Mouse (Mus musculus) heart, postnatal 14 days (tissue): Measurements from ENCODE around the gene Bpi. TPM values are rescaled to one million over a fixed set of nuclear protein-coding genes. Genes with fewer than 3 reads are reported as not detected.

Source experiments
- DNase-seq, 2 experiments: peaks; one replicate each; pipeline ENCODE4 v3.0.0; 2021 to 2022
- intact Hi-C: fragments of 180-260 bp; cut with DNase I; formaldehyde crosslinking; loops from one replicate; pipeline ENCODE4 v1.15.1; 2025
- total RNA-seq, 2 experiments: library from RNA; stranded (reverse); gene quantifications; 2 replicates each; pipeline ENCODE4 v1.2.3; 2021

Gene Bpi
- total RNA-seq, 2 experiments from 2014 or later: not detected

DNA sequence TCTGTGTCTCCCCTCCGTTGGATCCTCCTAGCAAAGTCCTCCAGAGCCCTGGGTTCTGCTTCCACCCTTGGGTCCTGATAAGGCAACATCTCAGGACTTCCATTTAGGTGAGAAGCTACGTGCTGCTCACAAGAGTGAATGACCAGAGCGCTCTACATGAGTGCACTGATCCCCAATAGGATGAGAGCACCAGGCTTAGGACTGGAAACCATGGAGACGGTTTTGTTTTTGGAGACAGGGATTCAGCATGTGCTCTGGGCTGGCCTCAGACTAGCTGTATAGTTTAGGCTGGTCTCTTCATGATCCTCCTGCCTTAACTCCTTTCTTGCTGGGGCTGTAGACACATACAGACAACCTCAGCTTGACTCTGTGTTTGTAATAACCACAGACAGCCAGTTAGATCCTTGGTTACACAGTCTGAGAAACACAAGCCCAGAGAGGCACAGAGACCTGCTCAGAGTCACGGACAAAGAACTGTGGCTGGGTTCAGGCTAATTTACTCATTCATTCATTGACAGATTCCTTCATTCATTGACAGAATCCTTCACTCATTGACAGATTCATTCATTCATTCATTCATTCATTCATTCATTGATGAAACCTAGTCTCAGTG is 16.7 kb upstream of the Bpi start:
- no peak for DNase-seq
- intact Hi-C loops: no loop called here

DNA sequence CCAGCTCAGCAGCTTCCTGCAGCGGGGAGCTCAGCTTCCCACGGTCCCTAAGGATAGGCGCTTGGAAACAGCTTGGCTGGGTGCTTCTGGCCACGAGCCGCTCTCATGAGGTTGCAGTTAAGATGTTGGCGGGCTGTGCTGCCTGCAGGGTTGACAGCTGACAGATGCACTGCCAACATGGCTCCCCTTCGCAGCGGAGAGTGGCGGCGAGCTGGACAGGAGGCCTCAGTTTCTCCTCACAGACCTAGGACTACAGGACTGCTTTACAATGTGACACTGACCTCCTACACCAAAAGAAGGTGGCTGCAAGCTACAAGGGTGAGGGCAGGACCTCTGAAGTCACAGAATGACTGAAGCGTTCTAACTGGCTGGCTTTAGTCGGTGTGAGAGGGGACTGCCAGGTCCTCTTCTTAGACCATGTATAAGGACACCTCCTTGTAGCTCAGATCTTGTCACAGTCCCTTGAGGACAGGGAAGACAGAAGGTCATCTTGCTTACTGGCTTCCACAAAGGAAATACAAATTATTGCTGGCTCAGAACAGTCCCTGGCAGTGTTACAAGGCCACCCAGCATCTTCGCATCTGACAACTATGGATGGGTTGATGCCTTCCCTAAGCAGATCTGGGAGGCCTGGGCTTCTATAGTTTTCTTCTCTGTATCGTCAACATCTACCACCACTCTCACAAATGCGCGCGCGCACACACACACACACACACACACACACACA is 15.6 kb upstream of the Bpi start:
- peak; percentile 45 to 51 for DNase-seq
- intact Hi-C loops: no loop called here

DNA sequence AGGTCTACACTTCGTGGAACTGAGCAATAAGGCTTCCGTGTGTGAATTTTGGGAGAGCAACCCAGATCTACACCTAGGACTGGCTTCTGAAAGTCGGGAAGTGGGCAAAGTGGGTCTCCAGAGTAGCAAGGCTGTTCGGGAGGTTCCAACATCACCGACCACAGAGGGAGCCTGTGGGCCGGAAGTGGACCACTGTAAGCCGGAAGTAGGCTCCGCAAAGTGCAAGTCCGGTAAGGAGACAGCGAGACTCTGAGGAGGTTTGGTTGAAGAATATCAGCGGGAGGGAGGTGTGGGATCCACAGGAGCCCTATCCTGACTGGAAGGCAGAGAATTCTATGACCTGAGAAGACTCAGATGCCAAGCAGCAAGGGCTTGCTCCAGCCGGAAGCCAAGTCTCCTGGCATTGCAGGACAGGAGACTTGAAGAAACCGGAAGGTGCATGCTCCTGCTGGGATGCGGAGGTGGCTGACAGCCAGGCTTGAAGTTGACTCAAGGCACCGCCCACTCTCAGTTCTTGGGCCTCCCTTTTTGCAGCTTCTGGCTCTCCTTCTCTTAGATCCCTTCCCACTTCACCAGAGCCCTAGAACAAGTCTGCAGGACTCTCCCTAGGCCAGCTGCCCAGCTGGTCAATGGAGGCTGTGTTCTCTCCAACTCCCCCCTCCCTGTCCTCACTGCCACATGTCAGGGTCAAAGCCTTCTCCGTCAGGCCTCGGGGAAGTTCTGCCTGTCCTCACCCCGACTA is 14.6 kb upstream of the Bpi start:
- intact Hi-C loops: no loop called here

DNA sequence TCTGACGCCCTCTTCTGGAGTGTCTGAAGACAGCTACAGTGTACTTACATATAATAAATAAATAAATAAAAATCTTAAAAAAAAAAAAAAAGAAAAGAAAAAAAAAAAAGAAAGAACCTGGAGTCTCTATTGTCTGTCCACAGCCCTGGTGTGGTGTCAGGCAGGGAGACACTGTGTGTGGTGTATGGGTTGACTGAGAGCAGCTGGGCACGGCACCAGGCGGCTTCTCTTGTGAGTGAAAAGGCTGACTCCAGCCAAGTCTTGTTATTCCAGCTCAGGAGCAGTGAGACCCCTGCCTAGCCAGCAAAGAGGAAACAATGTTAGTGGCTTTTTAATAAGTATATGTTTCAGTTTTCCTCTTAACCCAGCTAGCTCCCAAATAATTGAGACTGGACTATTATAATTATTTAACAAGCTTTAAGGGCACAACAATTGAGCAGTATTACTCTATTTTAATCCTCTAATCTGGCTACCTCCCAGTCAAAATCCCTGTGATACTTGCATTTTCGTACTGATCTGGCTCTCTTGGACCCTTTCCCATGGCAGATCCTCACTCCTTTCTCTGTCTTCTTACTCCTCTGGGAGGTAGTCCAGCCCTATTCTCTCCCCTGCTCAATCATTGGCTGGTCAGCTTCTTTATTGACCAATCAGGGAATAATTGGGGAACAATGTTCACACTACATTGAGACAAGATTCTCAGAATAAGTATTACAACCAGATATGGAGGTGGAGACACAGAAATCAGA is 12.6 kb upstream of the Bpi start:
- intact Hi-C loops: no loop called here
- no peak for DNase-seq

More for the DNA sequence above, 14.6 kb upstream of the Bpi start:
- DNase-seq: peak; percentile 64 to 65

DNA sequence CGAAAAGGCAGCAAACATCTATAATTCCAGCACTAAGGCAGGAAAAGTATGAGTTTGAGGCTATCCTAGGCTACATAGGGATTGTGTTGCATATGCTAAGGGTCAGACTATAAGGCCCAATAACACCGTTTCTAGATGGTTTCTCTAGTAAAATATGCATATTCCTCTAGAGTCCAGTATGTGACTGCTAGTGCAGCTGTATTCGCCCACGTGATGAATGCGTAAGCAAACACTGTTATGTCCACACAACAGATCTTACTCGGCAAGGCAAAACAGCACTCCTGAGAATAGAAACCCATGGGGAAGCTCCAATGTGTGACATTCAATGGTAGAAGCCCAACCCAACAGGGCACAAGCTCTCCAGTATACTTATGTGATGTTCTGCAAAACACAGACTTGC is 10.0 kb upstream of the Bpi start:
- intact Hi-C loops: no loop called here
- DNase-seq: no peak

DNA sequence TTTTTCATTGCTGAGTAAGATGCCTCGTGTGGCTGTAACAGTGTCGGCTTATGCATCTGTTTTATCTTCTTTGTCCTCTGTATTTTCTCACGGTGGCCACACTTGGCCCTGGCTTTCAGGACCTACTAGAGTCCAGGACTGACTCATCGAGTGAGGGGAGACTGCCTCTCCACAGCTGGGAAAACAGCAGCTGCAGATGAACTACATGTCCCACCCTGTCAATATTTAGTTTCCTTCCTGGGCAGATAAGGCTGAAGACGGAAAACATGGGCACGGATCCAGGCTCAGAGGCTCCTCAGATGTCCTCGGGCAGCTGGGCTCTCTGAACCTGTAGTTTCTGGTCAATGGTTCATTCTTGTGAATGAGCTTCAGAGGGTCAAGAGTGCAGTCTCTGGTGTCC is 9.6 kb upstream of the Bpi start:
- intact Hi-C loops: no loop called here
- DNase-seq: peak; percentile 75 to 77

DNA sequence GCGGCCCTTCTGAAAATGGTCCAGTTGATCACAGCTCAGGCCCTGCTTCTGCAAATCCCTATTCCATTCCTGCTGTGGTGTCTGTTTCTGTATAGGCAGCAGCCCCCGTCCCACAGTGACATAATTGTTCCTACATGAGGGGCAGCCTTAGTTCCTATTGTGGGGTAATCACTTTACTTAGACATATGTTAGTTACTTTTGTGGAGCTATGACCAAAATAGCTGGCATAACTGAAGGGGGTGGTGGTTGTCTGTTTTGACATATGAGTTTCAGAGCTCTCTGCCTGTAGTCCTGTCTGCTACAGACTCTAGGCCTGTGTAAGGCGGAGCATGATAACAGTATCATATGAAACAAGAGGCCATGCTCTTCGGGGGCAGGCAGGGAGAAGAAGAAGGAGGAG is 7.3 kb upstream of the Bpi start:
- intact Hi-C loops: no loop called here
- no peak for DNase-seq

DNA sequence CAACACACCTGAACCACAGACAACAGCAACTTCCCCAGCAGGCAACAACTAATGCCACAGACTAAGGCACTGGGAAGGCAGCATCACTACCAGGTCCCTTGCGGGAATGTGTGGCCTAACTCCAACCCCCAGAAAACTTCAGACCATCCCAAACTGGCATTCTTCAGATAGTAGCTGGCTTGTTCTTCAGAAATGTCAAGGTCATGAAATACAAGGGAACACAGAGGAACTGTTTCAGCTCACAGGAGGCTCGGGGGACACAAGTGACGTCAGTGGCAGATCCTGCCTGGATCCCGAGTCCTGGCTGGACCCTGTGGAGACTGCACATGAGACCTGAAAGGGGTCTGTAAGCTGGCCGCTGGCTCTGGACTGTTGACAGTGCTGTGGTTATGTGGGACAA is 4.1 kb upstream of the Bpi start:
- intact Hi-C loops: no loop called here
- DNase-seq: no peak

DNA sequence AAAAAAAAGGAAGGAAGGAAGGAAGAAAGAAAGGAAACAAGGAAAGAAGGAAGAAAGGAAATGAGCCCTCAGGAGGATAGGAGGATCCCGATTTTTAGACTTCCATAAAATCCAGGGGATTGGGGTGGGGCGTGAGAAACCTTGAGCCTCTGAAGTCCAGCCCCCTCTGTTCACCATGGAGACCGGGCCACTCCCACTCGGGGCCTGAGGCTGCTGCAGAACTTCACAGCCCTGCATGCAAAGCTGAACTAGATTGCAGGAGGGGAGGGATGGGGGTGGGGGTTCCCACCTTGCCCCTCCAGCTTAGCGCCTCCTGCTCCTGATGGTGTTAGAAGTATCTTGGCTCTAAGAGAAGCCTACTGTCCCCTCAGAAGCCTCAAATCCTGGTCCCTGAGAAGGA is 1.0 kb upstream of the Bpi start:
- intact Hi-C loops: no loop called here
- peak; percentile 40 to 51 for DNase-seq

DNA sequence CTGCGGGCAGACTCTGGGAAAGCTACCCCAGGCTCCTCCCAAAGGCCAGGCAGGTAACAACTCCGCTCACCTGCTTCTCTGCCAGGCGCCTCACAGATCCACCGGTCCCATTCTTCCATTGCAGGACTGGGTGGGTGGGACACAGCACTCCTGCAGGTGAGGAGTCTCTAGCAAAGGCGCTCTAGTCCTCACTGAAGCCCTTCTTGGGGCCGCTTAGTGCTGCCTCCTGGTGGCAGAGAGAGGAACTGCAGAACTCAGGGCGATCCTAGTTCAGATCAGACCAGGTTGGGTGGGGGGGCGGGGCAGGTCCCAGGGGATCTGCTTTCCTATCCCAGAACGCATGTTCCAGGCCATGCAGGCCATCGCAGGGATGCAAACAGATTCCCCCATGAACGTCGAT is 887 bp downstream of the Bpi start:
- peak; percentile 66 to 81 for DNase-seq
- intact Hi-C loops: loop anchor here (1.0 kb wide), 1 partner anchor 50 kb away; no protein-coding TSS in a partner anchor

DNA sequence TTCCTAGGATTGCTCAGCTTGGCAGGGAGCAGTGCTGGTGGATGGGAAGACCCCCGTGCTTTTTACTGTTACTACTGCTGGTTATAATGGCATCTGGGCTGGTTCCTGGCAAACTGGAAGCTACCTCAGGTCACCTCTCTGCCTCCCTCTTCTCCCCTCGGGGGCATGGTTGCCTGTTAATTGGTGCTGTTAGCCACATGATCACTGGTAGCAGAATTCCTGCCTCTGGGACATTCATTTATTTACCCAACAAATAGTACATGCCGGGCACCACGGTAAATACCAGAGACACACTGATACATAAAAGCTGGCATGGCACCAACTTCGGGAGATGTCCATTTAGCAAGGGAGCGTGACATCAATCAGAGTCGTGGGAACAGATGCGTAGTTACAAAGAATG is 1.6 kb downstream of the Bpi start:
- intact Hi-C loops: no loop called here
- DNase-seq: no peak

DNA sequence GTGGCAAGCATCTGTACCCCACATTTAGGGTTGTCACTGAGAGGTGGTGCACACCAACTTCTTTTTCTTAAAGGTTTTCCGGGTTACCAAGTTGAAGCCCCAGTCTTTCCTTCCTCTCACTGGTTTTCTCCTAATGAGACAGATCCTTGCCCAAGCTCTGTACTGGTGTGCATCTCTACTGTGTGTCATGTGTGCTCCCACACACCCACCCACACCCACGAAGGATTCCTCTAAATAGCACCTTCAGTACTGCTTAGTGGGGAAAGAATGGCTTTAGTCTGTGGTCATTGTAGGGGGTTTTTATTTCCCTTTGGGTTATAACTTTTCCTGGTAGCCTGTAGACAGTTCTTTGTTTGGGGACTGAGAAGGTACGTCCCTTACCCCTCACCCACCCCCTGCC is 7.0 kb downstream of the Bpi start:
- DNase-seq: no peak
- intact Hi-C loops: no loop called here

DNA sequence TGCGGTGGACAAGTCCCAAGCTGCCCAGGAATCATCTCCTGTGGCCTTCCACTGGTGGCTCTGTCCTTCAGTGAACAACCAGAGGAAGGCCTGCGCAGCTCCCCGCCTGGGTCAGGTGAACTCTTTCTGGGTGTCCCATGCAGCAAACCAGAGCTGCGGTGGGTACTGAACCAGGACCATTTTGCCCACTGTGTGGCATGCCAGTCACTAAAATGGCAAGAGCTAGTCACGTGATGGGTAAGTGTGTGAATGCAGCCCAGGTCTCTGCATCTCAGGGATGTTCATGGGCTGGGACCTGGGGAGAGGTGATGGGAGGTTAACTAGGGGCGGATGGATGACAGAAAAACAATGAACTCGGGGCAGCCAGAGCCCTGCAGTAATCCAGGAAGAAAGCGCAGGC is 12.1 kb downstream of the Bpi start:
- intact Hi-C loops: no loop called here
- no peak for DNase-seq

DNA sequence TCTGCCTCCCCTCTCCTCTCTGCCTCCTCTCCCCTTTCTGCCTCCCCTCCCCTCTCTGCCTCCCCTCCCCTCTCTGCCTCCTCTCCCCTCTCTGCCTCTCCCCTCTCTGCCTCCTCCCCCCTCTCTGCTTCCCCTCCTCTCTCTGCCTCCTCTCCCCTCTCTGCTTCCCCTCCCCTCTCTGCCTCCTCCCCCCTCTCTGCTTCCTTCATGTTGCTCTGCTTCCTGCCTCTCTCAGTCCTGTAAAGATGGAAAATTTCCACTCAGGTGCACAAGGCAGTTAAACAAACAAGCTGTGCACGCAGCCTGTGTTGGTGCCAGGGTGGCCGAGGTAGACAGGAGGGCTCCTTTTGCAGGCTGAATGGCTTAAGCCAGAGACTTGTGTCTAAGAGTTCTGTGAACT is 15.8 kb downstream of the Bpi start:
- intact Hi-C loops: no loop called here
- no peak for DNase-seq

DNA sequence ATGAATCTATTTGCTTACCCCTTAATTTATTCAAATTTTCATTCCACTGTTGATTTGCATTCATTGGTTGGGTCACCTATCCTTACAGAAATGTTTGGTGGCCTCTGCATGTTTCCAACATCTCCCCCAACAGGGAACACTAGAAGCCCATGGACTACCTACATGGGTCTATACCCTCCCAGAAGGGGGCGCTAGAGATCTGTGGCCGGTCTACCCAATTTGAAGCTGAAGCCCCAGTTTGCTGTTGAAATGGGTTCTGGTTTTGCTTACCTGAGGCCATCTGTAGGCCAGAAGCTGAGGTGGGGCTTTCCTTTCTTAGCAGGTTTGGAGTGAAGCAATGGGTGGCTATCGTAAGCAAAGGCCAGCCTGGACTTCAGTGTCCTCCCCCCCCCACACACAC is 17.5 kb downstream of the Bpi start:
- intact Hi-C loops: no loop called here
- no peak for DNase-seq

DNA sequence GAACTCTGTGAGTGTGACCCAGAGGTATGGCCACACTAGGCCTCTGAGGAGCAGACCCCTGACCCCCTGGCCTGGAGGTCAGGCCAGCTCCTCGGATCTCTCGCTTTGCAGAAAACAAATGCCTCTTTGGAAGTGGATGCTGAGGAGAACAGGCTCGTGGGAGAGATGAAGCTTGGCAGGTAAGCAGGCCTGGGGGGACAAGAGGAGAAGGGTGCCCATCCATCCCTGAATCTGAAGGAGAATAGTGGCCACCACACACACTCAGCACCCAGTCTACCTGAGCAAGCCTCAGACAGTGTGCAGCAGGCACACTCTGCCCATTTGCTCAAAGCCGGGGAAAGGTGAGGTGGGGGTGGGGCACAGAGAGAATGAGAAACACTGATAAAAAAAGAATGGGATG is 17.9 kb downstream of the Bpi start:
- intact Hi-C loops: no loop called here

DNA sequence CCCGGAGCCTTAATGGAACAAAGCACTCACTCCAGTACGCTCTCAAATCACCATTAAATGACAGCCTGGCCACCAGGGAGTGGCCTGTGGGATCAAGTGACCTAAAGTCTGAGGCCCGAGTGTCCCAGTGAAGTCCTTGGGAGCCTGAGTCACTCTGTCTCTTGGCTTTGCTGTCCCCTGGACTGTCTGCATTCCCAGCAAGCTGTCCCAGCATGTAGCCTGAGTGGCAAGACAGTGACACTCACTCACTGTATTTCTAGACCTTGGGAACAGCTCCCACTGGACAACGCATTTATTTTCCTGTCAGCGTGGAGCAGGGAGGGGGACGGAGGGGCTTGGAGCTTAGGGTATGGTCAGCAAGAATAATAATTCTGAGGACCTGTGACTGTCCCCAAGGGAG is 18.6 kb downstream of the Bpi start:
- no peak for DNase-seq
- intact Hi-C loops: no loop called here

More for the DNA sequence above, 17.9 kb downstream of the Bpi start:
- DNase-seq: no peak

DNA sequence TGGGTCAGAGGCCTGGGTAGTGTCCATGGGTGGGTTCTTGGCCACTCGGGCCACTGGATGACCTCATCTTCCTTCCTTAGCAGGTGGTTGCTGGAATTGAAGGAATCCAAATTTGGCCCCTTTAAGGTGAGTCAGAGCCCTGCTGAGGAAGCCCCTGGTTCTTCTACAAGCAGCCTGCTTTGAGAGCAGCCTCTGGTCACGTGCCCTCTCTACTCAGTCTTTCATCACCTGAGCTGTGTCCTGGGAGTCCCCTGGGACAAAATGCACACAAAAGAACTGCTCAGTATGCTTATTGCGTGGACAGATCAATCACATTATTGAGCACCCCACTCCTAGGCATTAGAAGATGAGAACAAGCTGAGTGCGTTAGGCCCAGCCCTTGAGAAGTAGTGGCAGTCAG is 19.0 kb downstream of the Bpi start:
- intact Hi-C loops: no loop called here
- no peak for DNase-seq

DNA sequence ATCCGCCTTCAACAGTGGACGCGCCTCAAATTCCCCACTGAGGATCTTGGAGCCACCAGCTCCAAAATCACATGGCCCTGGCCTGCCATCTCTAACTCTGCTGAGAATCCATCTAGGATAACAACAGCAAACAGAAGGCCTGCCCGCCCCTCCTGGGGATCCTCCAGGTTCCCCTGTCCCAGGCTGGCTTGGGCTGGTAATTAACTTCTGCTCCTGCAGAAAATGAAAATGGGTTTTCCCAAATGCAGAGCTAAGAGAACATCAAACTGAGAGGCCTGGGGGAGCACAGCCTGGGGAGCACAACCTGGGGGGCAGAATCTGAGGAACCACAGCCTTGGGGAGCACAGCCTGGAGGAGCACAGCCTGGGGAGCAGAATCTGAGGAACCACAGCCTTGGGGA is 21.8 kb downstream of the Bpi start:
- DNase-seq: no peak
- intact Hi-C loops: loop anchor here (5.0 kb wide), 1 partner anchor 63 kb away; no protein-coding TSS in a partner anchor

DNA sequence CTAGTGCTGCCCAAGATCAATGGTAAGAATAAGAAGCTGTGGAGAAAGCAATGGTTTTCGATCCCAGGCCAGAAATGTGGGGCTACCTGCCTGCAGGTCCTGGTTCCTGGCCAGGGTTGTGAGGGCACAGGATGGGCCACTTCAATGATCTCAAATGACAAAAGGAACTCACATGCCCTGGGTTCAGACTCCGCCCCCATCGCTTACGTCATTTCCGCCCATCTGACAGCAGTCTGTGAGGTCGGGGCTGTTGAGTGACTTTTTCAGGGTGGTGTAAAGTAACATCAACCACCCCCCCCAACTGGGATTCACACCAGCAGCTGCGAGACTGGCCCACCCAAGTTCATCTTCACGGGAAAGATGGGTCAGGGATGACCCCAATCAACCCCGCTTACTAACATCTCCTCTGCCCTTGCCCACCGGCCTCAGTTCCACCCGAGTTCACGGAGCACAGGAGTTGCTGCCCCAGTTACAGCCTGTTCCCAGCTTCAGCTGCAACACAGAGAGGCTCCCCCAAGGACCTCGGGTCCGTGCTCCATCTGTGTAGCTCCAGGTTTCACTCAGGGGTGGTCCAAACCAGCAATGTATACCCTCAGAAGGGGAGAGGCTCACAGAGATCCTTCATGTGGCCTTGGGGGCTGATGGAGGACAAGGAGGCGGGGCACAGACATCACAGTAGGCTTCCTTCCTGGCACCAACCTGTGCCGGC is 23.8 kb downstream of the Bpi start:
- intact Hi-C loops: loop anchor here (5.0 kb wide), 1 partner anchor 61 kb away; no protein-coding TSS in a partner anchor
- no peak for DNase-seq
